Mouse (Mus musculus) erythroblast, embryonic 14.5 days (primary cell): ENCODE results near the gene Opn4.

Source experiments
- GATA1 ChIP-seq: IDR thresholded peaks from 2 replicates; pipeline ENCODE4 v1.6.1; 2012; ENCODE audit warnings: low read length, inconsistent platforms, mixed read lengths
- TAL1 ChIP-seq: IDR thresholded peaks from 3 replicates; pipeline ENCODE4 v1.6.1; 2012; ENCODE audit warnings: low read length, inconsistent platforms, mixed read lengths

DNA sequence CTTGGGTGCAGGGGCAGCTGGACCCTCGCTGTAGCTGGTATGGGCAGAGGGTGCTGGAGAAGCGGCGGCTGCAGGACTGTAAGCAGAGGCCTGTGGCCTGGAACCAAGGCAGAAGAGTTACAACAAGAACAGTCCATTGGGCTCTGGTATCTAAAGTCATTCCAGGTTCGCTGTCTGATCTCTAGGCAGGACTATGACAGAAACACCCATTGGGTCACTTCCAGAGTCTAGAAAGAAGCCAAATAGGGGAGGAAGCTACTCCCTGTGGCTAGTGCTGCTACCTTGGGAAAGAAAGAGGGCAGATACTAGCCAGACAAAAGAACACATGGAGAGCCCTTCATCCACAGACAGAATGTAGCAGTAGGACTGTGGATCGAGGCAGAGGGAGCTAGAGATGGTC is 47.7 kb downstream of the Opn4 start:
- TF ChIP-seq TAL1 (no peak), GATA1 (no peak)
